7 mouse cellular contexts compared by ENCODE assay signal in genomic region chr6:100170711-100171348, GRCm38 (mm10).
DNase-seq lines count a peak whose midpoint lies in the region; ATAC-seq and TF ChIP-seq lines count a peak whose summit lies in the region.

No protein-coding gene starts in this region.

- 28% methylated on average over 22 of the region's 22 CpGs for WGBS in intestine, postnatal 0 days
- WGBS in stomach, embryonic 16.5 days, result 12% methylated on average over 22 of the region's 22 CpGs

- no peak for TF ChIP-seq CTCF in Patski (IDR thresholded peaks at IDR 0.05)
- no peak for TF ChIP-seq CTCF in intestine, postnatal 0 days (IDR thresholded peaks at IDR 0.05; ENCODE audit: low read depth)

- in situ Hi-C loops in Patski (cut with MboI; ENCODE audit: low pct_unique_long_range_greater_than_20kb), result no loop called here

- peak; percentile 51 for ATAC-seq in Patski
- no peak for ATAC-seq in intestine, postnatal 0 days
- peak; percentile 85 for ATAC-seq in megakaryocyte progenitor cell, adult 5-6 weeks (replicated peaks; ENCODE audit: poor library complexity)
- ATAC-seq in stomach, embryonic 16.5 days (ENCODE audit: insufficient read depth, low FRiP score), result peak; percentile 62; the same call in 1 of the 2 replicates

- no peak overlapping the region for H3K27ac ChIP-seq in intestine, postnatal 0 days (ENCODE audit: low read depth, low read length)
- H3K27ac ChIP-seq in stomach, embryonic 16.5 days (ENCODE audit: low read length), result peak overlapping the region; percentile 48

- H3K36me3 ChIP-seq in intestine, postnatal 0 days (ENCODE audit: control insufficient read depth, insufficient read depth), result no peaks in the 10 kb centered on the region
- no peaks in the 10 kb centered on the region for H3K36me3 ChIP-seq in stomach, embryonic 16.5 days (ENCODE audit: control insufficient read depth, insufficient read depth, low read length)

- CTCF ChIA-PET in Patski (lab: Charles Lee), result no interaction called here

- POLR2A ChIA-PET in Patski (lab: Charles Lee), result interaction anchor here (0.6 kb wide), 1 partner anchor 16 kb away, joined by 5 read pairs; no protein-coding TSS in a partner anchor

- H3K4me2 ChIP-seq in intestine, postnatal 0 days (replicated peaks; ENCODE audit: low read depth), result peak overlapping the region; percentile 25
- H3K4me2 ChIP-seq in stomach, embryonic 16.5 days (ENCODE audit: low read depth, low read length), result peak overlapping the region; percentile 42

- no peak for DNase-seq in Patski (ENCODE audit: low read depth, low spot score)
- DNase-seq in cerebellum, adult 9-11 months, result peak; percentile 45
- peak; percentile 42 to 55 for DNase-seq in frontal cortex, postnatal 25 days (ENCODE audit: low spot score in 2 of 2)
- peak; percentile 81 to 89 for DNase-seq in left cerebral cortex, postnatal 36 days (ENCODE audit: low spot score in 2 of 2)

- H3K4me1 ChIP-seq in intestine, postnatal 0 days (replicated peaks; ENCODE audit: control insufficient read depth, insufficient read depth, low read length), result no peaks in the 10 kb centered on the region
- peaks cover 11% of the 10 kb centered on the region for H3K4me1 ChIP-seq in stomach, embryonic 16.5 days (ENCODE audit: control insufficient read depth, insufficient read depth, low read length)

- H3K27me3 ChIP-seq in Patski, result no peaks in the 10 kb centered on the region
- no peaks in the 10 kb centered on the region for H3K27me3 ChIP-seq in intestine, postnatal 0 days (replicated peaks; ENCODE audit: control insufficient read depth, insufficient read depth, low read length)
- H3K27me3 ChIP-seq in stomach, embryonic 16.5 days (ENCODE audit: control insufficient read depth, insufficient read depth, low read length), result peaks cover 8% of the 10 kb centered on the region; the same call in 1 of the 2 replicates

- H3K4me3 ChIP-seq in intestine, postnatal 0 days (ENCODE audit: low read depth, low read length), result no peak overlapping the region
- 0 out of 2 replicates have a peak overlapping the region, but pooled peaks have one; percentile 12 for H3K4me3 ChIP-seq in stomach, embryonic 16.5 days (replicated peaks; ENCODE audit: low read length)

- intact Hi-C loops in left cerebral cortex, postnatal 36 days (cut with DNase I), result loop anchor here (2.0 kb wide), 1 partner anchor 36 kb away; no protein-coding TSS in a partner anchor

- H3K9ac ChIP-seq in intestine, postnatal 0 days (ENCODE audit: low read depth, low read length), result no peak overlapping the region
- H3K9ac ChIP-seq in stomach, embryonic 16.5 days (ENCODE audit: low read length), result peak overlapping the region; percentile 49

- no peaks in the 10 kb centered on the region for H3K9me3 ChIP-seq in intestine, postnatal 0 days (ENCODE audit: control insufficient read depth)
- H3K9me3 ChIP-seq in stomach, embryonic 16.5 days (replicated peaks; ENCODE audit: control insufficient read depth, low read length), result no peaks in the 10 kb centered on the region
